Mouse (Mus musculus) intestine, embryonic 16.5 days (tissue): Measurements from ENCODE around the gene Gm5797. TPM values are rescaled to one million over a fixed set of nuclear protein-coding genes. Genes with fewer than 3 reads are reported as not detected.
"Not testable (repeated sequence)": the region's sequence is repeated elsewhere in the genome, so short reads cannot be mapped to it uniquely, and the experiment has no call there.

Experiments
- ATAC-seq: fragments of 200-750 bp; cut with Nextera tagmentation; 2 replicates; pipeline ENCODE4 v1.8.0; 2017; ENCODE audit warnings: moderate TSS enrichment, moderate library complexity
- H3K27ac ChIP-seq: fragments of 300-500 bp; sonication (generic); 2 replicates; pipeline ENCODE4 v1.5.1; 2014; ENCODE audit warnings: mild to moderate bottlenecking, low read length
- H3K27me3 ChIP-seq: fragments of 300-500 bp; sonication (generic); replicated peaks from 2 replicates; pipeline ENCODE4 v1.6.1; 2014; ENCODE audit warnings: low read length, control low read depth, mixed read lengths; ENCODE audit not compliant: control insufficient read depth, insufficient read depth
- H3K36me3 ChIP-seq: fragments of 300-500 bp; sonication (generic); 2 replicates; pipeline ENCODE4 v1.6.1; 2014; ENCODE audit warnings: low read length, control low read depth; ENCODE audit not compliant: control insufficient read depth, insufficient read depth
- H3K4me1 ChIP-seq: fragments of 300-500 bp; sonication (generic); 2 replicates; pipeline ENCODE4 v1.6.1; 2014; ENCODE audit warnings: low read length, control low read depth, mixed read lengths; ENCODE audit not compliant: control insufficient read depth, insufficient read depth
- H3K4me2 ChIP-seq: fragments of 300-500 bp; sonication (generic); 2 replicates; pipeline ENCODE4 v1.6.1; 2014; ENCODE audit warnings: low read depth, low read length, control low read depth
- H3K4me3 ChIP-seq: fragments of 300-500 bp; sonication (generic); 2 replicates; pipeline ENCODE4 v1.5.1; 2014; ENCODE audit warnings: mild to moderate bottlenecking, low read length
- H3K9ac ChIP-seq: fragments of 300-500 bp; sonication (generic); 2 replicates; pipeline ENCODE4 v1.6.1; 2014; ENCODE audit warnings: low read depth, low read length
- H3K9me3 ChIP-seq: fragments of 300-500 bp; sonication (generic); 2 replicates; pipeline ENCODE4 v1.6.1; 2016; ENCODE audit warnings: low read length, control low read depth; ENCODE audit not compliant: control insufficient read depth
- WGBS: fragments of 180-500 bp; shearing (Covaris S2); extraction: QIAGEN DNeasy Blood & Tissue Kit; methylation state at CpG from one replicate; pipeline ENCODE4 v1.1.7; 2014; 5-methylcytosine and 5-hydroxymethylcytosine counted together
- polyA plus RNA-seq: library from polyadenylated mRNA; unstranded; fragments of >200 nt; fragmentation: Nextera tagmentation; extraction: Ambion mirVana; gene quantifications from 2 replicates; pipeline ENCODE4 v1.2.1, GENCODE M21; 2015

The Gm5797 gene
- polyA plus RNA-seq = not detected in 2 replicates

- ATAC-seq, H3K9me3 ChIP-seq, H3K36me3 ChIP-seq, H3K27ac ChIP-seq, H3K9ac ChIP-seq, H3K27me3 ChIP-seq, H3K4me3 ChIP-seq, H3K4me2 ChIP-seq, H3K4me1 ChIP-seq: not testable (repeated sequence)
- WGBS = no CpG with 5 or more reads among the region's 1 CpGs
These were observed at the start of gene Gm5797 for GRCm38 (mm10) chr14:7332295-7332694. Gene Gm5797, minus strand, starts transcription at chr14:7332395.

GRCm38 (mm10) chr14:7365034-7365433, 32.8 kb upstream of the Gm5797 start, which contains the start of gene Gm8374:
Gene Gm8374, minus strand, starts transcription at chr14:7365134.
- not testable (repeated sequence) for H3K4me1 ChIP-seq, ATAC-seq, H3K36me3 ChIP-seq, H3K9me3 ChIP-seq, H3K27ac ChIP-seq, H3K27me3 ChIP-seq, H3K4me2 ChIP-seq, H3K4me3 ChIP-seq, H3K9ac ChIP-seq
- 77% methylated on average over 3 of the region's 3 CpGs for WGBS

GRCm38 (mm10) chr14:7315093-7315492, 17.1 kb downstream of the Gm5797 start:
- H3K4me1 ChIP-seq, ATAC-seq, H3K27ac ChIP-seq, H3K36me3 ChIP-seq, H3K27me3 ChIP-seq, H3K9me3 ChIP-seq: not testable (repeated sequence)
- peak overlapping the region; percentile 49 for H3K4me3 ChIP-seq
- WGBS = 0% methylated on average over 16 of the region's 19 CpGs
- H3K4me2 ChIP-seq = peak overlapping the region; percentile 72
- H3K9ac ChIP-seq = peak overlapping the region; percentile 60

GRCm38 (mm10) chr14:7314661-7315060, 17.5 kb downstream of the Gm5797 start, which contains the start of gene Gm3739:
Gene Gm3739, minus strand, starts transcription at chr14:7315049.
- peak within 1 kb of the TSS; percentile 60 for H3K9ac ChIP-seq
- not testable (repeated sequence) for H3K9me3 ChIP-seq, H3K27me3 ChIP-seq, H3K36me3 ChIP-seq, H3K27ac ChIP-seq, H3K4me1 ChIP-seq, ATAC-seq
- H3K4me2 ChIP-seq = peak within 1 kb of the TSS; percentile 72
- WGBS = under 1% methylated on average over 20 of the region's 35 CpGs
- H3K4me3 ChIP-seq = peak within 1 kb of the TSS; percentile 49

Other genes starting within 250 kb of the Gm5797 start
- 0.49 and 0.70 TPM in 2 replicates for gene Gm3696, start 231.8 kb downstream of the Gm5797 start, polyA plus RNA-seq
- gene Gm6676, start 207.0 kb downstream of the Gm5797 start, polyA plus RNA-seq = not detected in 2 replicates
- gene Gm3512, start 157.9 kb downstream of the Gm5797 start, polyA plus RNA-seq = 2.0 and 2.1 TPM in 2 replicates
- not detected in 2 replicates for gene Gm16434, start 137.9 kb downstream of the Gm5797 start, polyA plus RNA-seq
- gene Gm3727, start 67.7 kb downstream of the Gm5797 start, polyA plus RNA-seq = not detected in 2 replicates
- 0.35 and 0.56 TPM in 2 replicates for gene Gm3739, start 17.3 kb downstream of the Gm5797 start, polyA plus RNA-seq
- gene Gm8374, start 32.7 kb upstream of the Gm5797 start, polyA plus RNA-seq = not detected in 2 replicates
- not detected in 2 replicates for gene Gm3755, start 118.5 kb upstream of the Gm5797 start, polyA plus RNA-seq
- not detected in 2 replicates for gene Gm3752, start 151.4 kb upstream of the Gm5797 start, polyA plus RNA-seq
- 0.34 and 0.37 TPM in 2 replicates for gene Gm3558, start 236.2 kb upstream of the Gm5797 start, polyA plus RNA-seq